Mouse (Mus musculus): ENCODE measurements around the gene Fus. TPM values are rescaled to one million over a fixed set of nuclear protein-coding genes. Genes with fewer than 3 reads are reported as not detected.
A peak's percentile ranks its signal among the peaks of the same experiment; 100 is the strongest.

The Fus gene
- polyA plus RNA-seq, 1 experiment from 2014 or later = 46.3 TPM

DNA sequence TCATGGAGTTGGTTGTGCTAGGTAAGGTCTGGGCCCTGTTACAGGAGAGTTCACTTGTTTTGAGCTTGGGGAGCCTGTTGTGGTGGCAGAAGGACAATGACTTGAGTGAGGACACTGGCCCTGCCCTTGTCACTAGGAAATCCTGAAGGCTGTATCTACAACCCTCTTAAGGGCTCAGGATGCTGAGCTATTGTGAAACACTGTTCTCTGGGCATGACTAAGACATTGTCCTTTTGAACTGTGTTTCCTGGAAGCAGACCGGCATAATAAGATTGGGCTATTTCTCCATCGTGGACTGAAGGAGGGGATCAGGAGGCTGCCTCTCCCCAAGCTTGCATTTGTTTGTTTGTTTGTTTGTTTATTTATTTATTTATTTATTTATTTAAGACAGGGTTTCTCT, 51.9 kb downstream of the Fus start:
- DNase-seq (ENCODE audit: low spot score) = no peak
- Histone ChIP-seq H3K36me3 (ENCODE audit: control insufficient read depth, insufficient read depth, low read length) (no peaks in the 10 kb centered on the region), H3K4me2 (ENCODE audit: low read depth, low read length) (no peak overlapping the region), H3K4me3 (ENCODE audit: low read depth, low read length) (no peak overlapping the region), H3K27ac (replicated peaks; ENCODE audit: low read depth, low read length) (no peak overlapping the region), H3K9me3 (ENCODE audit: control insufficient read depth, low read length) (no peaks in the 10 kb centered on the region), H3K27me3 (replicated peaks; ENCODE audit: control insufficient read depth, insufficient read depth, low read length) (no peaks in the 10 kb centered on the region), H3K9ac (ENCODE audit: low read depth, low read length) (no peak overlapping the region), H3K4me1 (ENCODE audit: control insufficient read depth, insufficient read depth, low read length) (no peaks in the 10 kb centered on the region)
- ATAC-seq (ENCODE audit: low read depth) = no peak
- 76% methylated on average over 2 of the region's 2 CpGs for WGBS

GRCm38 (mm10) chr7:128022974-128023373, 55.7 kb downstream of the Fus start:
- Histone ChIP-seq H3K27ac (replicated peaks; ENCODE audit: low read depth, low read length) (no peak overlapping the region), H3K4me3 (ENCODE audit: low read depth, low read length) (no peak overlapping the region), H3K4me1 (ENCODE audit: control insufficient read depth, insufficient read depth, low read length) (no peaks in the 10 kb centered on the region), H3K9ac (ENCODE audit: low read depth, low read length) (no peak overlapping the region), H3K36me3 (ENCODE audit: control insufficient read depth, insufficient read depth, low read length) (no peaks in the 10 kb centered on the region), H3K4me2 (ENCODE audit: low read depth, low read length) (no peak overlapping the region), H3K27me3 (replicated peaks; ENCODE audit: control insufficient read depth, insufficient read depth, low read length) (no peaks in the 10 kb centered on the region), H3K9me3 (ENCODE audit: control insufficient read depth, low read length) (no peaks in the 10 kb centered on the region)
- WGBS = 61% methylated on average over 8 of the region's 8 CpGs
- DNase-seq (ENCODE audit: low spot score) = no peak
- no peak for ATAC-seq (ENCODE audit: low read depth)

- ATAC-seq (ENCODE audit: low read depth) = no peak
- no peak for DNase-seq (ENCODE audit: low spot score)
- 92% methylated on average over 4 of the region's 4 CpGs for WGBS
These were observed 56.3 kb downstream of the Fus start for GRCm38 (mm10) chr7:128023565-128023964.

DNA sequence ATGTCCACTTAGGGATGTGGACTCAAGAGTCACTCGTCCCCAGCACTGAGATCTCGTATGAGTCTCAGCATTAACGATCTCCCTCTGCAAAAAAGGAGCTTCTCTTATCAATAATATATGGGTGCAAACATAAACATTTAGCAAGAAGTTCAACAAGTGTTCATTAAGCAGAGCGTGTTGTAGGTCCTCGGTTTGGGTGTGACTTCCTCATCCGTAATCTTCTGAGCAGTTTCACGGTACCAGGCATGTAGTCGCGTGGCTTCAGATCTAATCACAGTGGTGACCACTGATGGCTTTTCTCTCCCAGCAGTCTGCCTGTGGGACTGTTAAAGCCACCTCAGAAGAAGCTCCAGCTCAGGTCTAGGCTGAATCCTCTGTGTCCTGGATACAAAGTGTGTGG, 57.1 kb downstream of the Fus start:
- 92% methylated on average over 9 of the region's 9 CpGs for WGBS
- Histone ChIP-seq H3K4me3 (ENCODE audit: low read depth, low read length) (no peak overlapping the region), H3K36me3 (ENCODE audit: control insufficient read depth, insufficient read depth, low read length) (no peaks in the 10 kb centered on the region), H3K4me2 (ENCODE audit: low read depth, low read length) (no peak overlapping the region), H3K9me3 (ENCODE audit: control insufficient read depth, low read length) (no peaks in the 10 kb centered on the region), H3K27ac (replicated peaks; ENCODE audit: low read depth, low read length) (no peak overlapping the region), H3K4me1 (ENCODE audit: control insufficient read depth, insufficient read depth, low read length) (no peaks in the 10 kb centered on the region), H3K27me3 (replicated peaks; ENCODE audit: control insufficient read depth, insufficient read depth, low read length) (no peaks in the 10 kb centered on the region), H3K9ac (ENCODE audit: low read depth, low read length) (no peak overlapping the region)
- ATAC-seq (ENCODE audit: low read depth) (no peak), DNase-seq (ENCODE audit: low spot score) (no peak)

More at GRCm38 (mm10) chr7:128023565-128023964, 56.3 kb downstream of the Fus start:
- Histone ChIP-seq H3K9me3 (ENCODE audit: control insufficient read depth, low read length) (no peaks in the 10 kb centered on the region), H3K9ac (ENCODE audit: low read depth, low read length) (no peak overlapping the region), H3K27ac (replicated peaks; ENCODE audit: low read depth, low read length) (no peak overlapping the region), H3K4me2 (ENCODE audit: low read depth, low read length) (no peak overlapping the region), H3K36me3 (ENCODE audit: control insufficient read depth, insufficient read depth, low read length) (no peaks in the 10 kb centered on the region), H3K27me3 (replicated peaks; ENCODE audit: control insufficient read depth, insufficient read depth, low read length) (no peaks in the 10 kb centered on the region), H3K4me3 (ENCODE audit: low read depth, low read length) (no peak overlapping the region), H3K4me1 (ENCODE audit: control insufficient read depth, insufficient read depth, low read length) (no peaks in the 10 kb centered on the region)

- Histone ChIP-seq H3K27ac (replicated peaks; ENCODE audit: low read depth, low read length) (no peak overlapping the region), H3K4me2 (ENCODE audit: low read depth, low read length) (no peak overlapping the region), H3K9ac (ENCODE audit: low read depth, low read length) (no peak overlapping the region), H3K27me3 (replicated peaks; ENCODE audit: control insufficient read depth, insufficient read depth, low read length) (no peaks in the 10 kb centered on the region), H3K4me3 (ENCODE audit: low read depth, low read length) (no peak overlapping the region), H3K9me3 (ENCODE audit: control insufficient read depth, low read length) (no peaks in the 10 kb centered on the region), H3K4me1 (ENCODE audit: control insufficient read depth, insufficient read depth, low read length) (no peaks in the 10 kb centered on the region), H3K36me3 (ENCODE audit: control insufficient read depth, insufficient read depth, low read length) (no peaks in the 10 kb centered on the region)
- WGBS = 89% methylated on average over 4 of the region's 4 CpGs
- ATAC-seq (ENCODE audit: low read depth) (no peak), DNase-seq (ENCODE audit: low spot score) (no peak)
These were observed 57.7 kb downstream of the Fus start for GRCm38 (mm10) chr7:128024932-128025331.

DNA sequence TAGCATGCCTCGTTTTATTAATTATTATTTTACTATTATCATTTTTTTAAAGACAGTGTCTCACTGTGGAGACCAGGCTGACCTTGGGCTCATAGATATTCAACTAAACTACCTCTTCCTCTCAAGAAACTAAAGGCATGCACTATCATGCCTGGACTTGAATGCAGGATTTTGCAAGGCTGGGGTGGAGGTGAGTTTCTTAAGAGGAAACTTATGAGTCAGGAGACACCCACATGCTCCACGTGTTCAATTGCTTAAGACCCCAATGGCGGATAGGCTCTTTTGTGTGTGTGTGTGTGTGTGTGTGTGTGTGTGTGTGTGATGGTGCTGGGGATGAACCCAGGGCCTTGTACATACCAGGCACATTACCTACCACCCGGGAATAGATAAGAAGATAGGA, 58.1 kb downstream of the Fus start:
- H3K9me3 ChIP-seq (ENCODE audit: control insufficient read depth, low read length) = no peaks in the 10 kb centered on the region
- no peaks in the 10 kb centered on the region for H3K27me3 ChIP-seq (replicated peaks; ENCODE audit: control insufficient read depth, insufficient read depth, low read length)
- H3K4me1 ChIP-seq (ENCODE audit: control insufficient read depth, insufficient read depth, low read length) = no peaks in the 10 kb centered on the region
- H3K4me3 ChIP-seq (ENCODE audit: low read depth, low read length) = no peak overlapping the region
- DNase-seq (ENCODE audit: low spot score) (no peak), ATAC-seq (ENCODE audit: low read depth) (no peak)
- no peaks in the 10 kb centered on the region for H3K36me3 ChIP-seq (ENCODE audit: control insufficient read depth, insufficient read depth, low read length)
- WGBS = 76% methylated on average over 4 of the region's 4 CpGs
- no peak overlapping the region for H3K4me2 ChIP-seq (ENCODE audit: low read depth, low read length)
- no peak overlapping the region for H3K9ac ChIP-seq (ENCODE audit: low read depth, low read length)
- no peak overlapping the region for H3K27ac ChIP-seq (replicated peaks; ENCODE audit: low read depth, low read length)

GRCm38 (mm10) chr7:128031403-128031976, 64.2 kb downstream of the Fus start:
- ATAC-seq (ENCODE audit: low read depth) (peak; percentile 86), DNase-seq (ENCODE audit: low spot score) (peak; percentile 77)
- Histone ChIP-seq H3K4me3 (ENCODE audit: low read depth, low read length) (no peak overlapping the region), H3K9ac (ENCODE audit: low read depth, low read length) (no peak overlapping the region), H3K4me1 (ENCODE audit: control insufficient read depth, insufficient read depth, low read length) (no peaks in the 10 kb centered on the region), H3K27me3 (replicated peaks; ENCODE audit: control insufficient read depth, insufficient read depth, low read length) (no peaks in the 10 kb centered on the region), H3K4me2 (ENCODE audit: low read depth, low read length) (no peak overlapping the region), H3K27ac (replicated peaks; ENCODE audit: low read depth, low read length) (no peak overlapping the region), H3K9me3 (ENCODE audit: control insufficient read depth, low read length) (no peaks in the 10 kb centered on the region), H3K36me3 (ENCODE audit: control insufficient read depth, insufficient read depth, low read length) (no peaks in the 10 kb centered on the region)
- WGBS = 39% methylated on average over 9 of the region's 9 CpGs

GRCm38 (mm10) chr7:128032290-128032988, 65.2 kb downstream of the Fus start:
- no peaks in the 10 kb centered on the region for H3K36me3 ChIP-seq (ENCODE audit: control insufficient read depth, insufficient read depth, low read length)
- ATAC-seq (ENCODE audit: low read depth) = no peak
- no peak overlapping the region for H3K9ac ChIP-seq (ENCODE audit: low read depth, low read length)
- H3K4me2 ChIP-seq (ENCODE audit: low read depth, low read length) = no peak overlapping the region
- H3K4me1 ChIP-seq (ENCODE audit: control insufficient read depth, insufficient read depth, low read length) = no peaks in the 10 kb centered on the region
- WGBS = 86% methylated on average over 5 of the region's 5 CpGs
- DNase-seq (ENCODE audit: low spot score) = no peak
- no peak overlapping the region for H3K4me3 ChIP-seq (ENCODE audit: low read depth, low read length)
- no peaks in the 10 kb centered on the region for H3K27me3 ChIP-seq (replicated peaks; ENCODE audit: control insufficient read depth, insufficient read depth, low read length)
- H3K9me3 ChIP-seq (ENCODE audit: control insufficient read depth, low read length) = no peaks in the 10 kb centered on the region
- H3K27ac ChIP-seq (replicated peaks; ENCODE audit: low read depth, low read length) = no peak overlapping the region

DNA sequence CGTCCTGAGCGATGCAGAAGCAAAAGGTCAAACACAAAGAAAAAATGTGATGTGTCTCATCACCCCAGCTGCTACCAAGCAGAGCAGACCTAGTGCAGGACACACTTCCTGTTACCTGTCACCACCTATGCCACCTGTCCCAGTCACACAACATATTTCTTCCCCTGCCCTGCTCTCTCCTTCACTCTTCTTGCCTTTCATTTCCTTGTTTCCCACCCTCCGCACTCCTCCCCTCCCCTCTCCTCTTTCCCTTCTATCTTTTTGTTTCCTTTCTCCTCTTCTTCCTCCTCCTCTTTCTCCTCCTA, 65.7 kb downstream of the Fus start:
- H3K4me2 ChIP-seq (ENCODE audit: low read depth, low read length) = no peak overlapping the region
- no peak overlapping the region for H3K9ac ChIP-seq (ENCODE audit: low read depth, low read length)
- WGBS = 93% methylated on average over 3 of the region's 3 CpGs
- no peak overlapping the region for H3K27ac ChIP-seq (replicated peaks; ENCODE audit: low read depth, low read length)
- ATAC-seq (ENCODE audit: low read depth) (no peak), DNase-seq (ENCODE audit: low spot score) (no peak)
- no peak overlapping the region for H3K4me3 ChIP-seq (ENCODE audit: low read depth, low read length)
- H3K4me1 ChIP-seq (ENCODE audit: control insufficient read depth, insufficient read depth, low read length) = no peaks in the 10 kb centered on the region
- H3K27me3 ChIP-seq (replicated peaks; ENCODE audit: control insufficient read depth, insufficient read depth, low read length) = no peaks in the 10 kb centered on the region
- H3K36me3 ChIP-seq (ENCODE audit: control insufficient read depth, insufficient read depth, low read length) = no peaks in the 10 kb centered on the region
- no peaks in the 10 kb centered on the region for H3K9me3 ChIP-seq (ENCODE audit: control insufficient read depth, low read length)
